Mouse (Mus musculus): ENCODE measurements at regions not wholly inside any gene's neighbourhood (a gene's known extent, or its start where the extent isn't known, plus 50 kb on each side); places are given as distances from the start of the nearest gene placed in this dataset.

DNA sequence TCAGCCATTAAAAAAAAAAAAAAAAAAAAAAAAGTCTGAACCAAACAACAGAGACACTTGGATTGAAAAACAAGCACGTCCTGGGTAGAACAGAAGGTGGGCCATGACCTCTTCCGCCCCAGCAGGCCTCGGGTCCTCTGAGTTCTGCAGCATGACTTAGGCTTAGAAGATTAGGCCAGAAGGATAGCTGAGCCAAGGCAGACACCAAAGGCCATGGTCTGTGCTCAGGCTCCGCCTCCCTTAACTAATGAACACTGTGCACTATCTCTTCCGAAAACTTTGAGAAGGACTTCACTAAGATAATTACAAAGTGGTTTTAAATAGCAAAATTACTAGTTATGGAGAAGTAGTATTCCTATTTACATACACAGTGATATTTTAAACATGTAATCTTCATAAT is 97.8 kb downstream of the Gm10604 start:
- no peak for TF ChIP-seq CTCF (IDR thresholded peaks at IDR 0.05; ENCODE audit: low read depth)
- no peak for TF ChIP-seq EP300 (IDR thresholded peaks at IDR 0.05; ENCODE audit: low read depth)
- ATAC-seq (ENCODE audit: insufficient read depth), result no peak
- H3K27ac ChIP-seq, result no peak overlapping the region
- H3K4me3 ChIP-seq (ENCODE audit: insufficient read depth in 1 of 2, low read depth in 2 of 2, low read length in 2 of 2), result no peak overlapping the region
- WGBS (ENCODE audit: insufficient replicate concordance), result 46% methylated on average over 5 of the region's 5 CpGs
- H3K9me3 ChIP-seq (ENCODE audit: control insufficient read depth, low read length), result no peaks in the 10 kb centered on the region
- no peaks in the 10 kb centered on the region for H3K36me3 ChIP-seq (replicated peaks; ENCODE audit: control insufficient read depth, insufficient read depth, low read depth)
- peaks cover 2 to 9% of the 10 kb centered on the region in 2 experiments; a peak in 2 of 4 replicates for H3K4me1 ChIP-seq (replicated peaks; ENCODE audit: control insufficient read depth in 2 of 2, insufficient read depth in 2 of 2, low read length in 1 of 2)
- no peak overlapping the region for H3K4me2 ChIP-seq (ENCODE audit: low read depth)
- no peaks in the 10 kb centered on the region for H3K27me3 ChIP-seq (ENCODE audit: control insufficient read depth, insufficient read depth, low read length)
- no peak for DNase-seq (ENCODE audit: low read depth in 3 of 3, low spot score in 3 of 3)
- H3K9ac ChIP-seq (replicated peaks), result no peak overlapping the region

DNA sequence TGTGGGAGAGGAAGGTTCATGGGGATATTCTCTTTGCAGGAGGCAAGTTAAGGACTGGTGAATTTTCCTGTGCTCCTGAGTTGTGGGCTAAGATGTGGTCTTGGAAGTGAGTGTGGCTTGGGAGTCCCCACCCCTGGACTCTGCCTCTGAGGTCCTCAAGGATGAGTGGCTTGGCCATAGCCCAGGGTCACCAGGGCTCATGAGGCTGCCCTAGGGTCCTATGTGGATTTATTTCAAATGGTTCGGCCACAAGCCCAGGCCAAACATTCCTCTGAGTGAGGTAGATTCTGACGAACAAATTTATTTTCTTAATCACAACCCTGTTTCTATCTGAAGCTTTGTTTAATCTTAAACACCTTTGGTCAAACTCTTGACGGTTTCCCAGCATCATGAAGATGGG is 98.4 kb downstream of the Gm10604 start:
- no peak for DNase-seq (ENCODE audit: low read depth in 3 of 3, low spot score in 3 of 3)
- WGBS (ENCODE audit: insufficient replicate concordance), result 58% methylated on average over 3 of the region's 3 CpGs
- H3K9ac ChIP-seq (replicated peaks), result no peak overlapping the region
- H3K36me3 ChIP-seq (replicated peaks; ENCODE audit: control insufficient read depth, insufficient read depth, low read depth), result no peaks in the 10 kb centered on the region
- no peaks in the 10 kb centered on the region for H3K9me3 ChIP-seq (ENCODE audit: control insufficient read depth, low read length)
- no peak for ATAC-seq (ENCODE audit: insufficient read depth)
- TF ChIP-seq EP300 (IDR thresholded peaks at IDR 0.05; ENCODE audit: low read depth), result no peak
- no peak for TF ChIP-seq CTCF (IDR thresholded peaks at IDR 0.05; ENCODE audit: low read depth)
- H3K4me3 ChIP-seq (ENCODE audit: insufficient read depth in 1 of 2, low read depth in 2 of 2, low read length in 2 of 2), result no peak overlapping the region
- peaks cover 2 to 15% of the 10 kb centered on the region in 2 experiments; a peak in 2 of 4 replicates for H3K4me1 ChIP-seq (replicated peaks; ENCODE audit: control insufficient read depth in 2 of 2, insufficient read depth in 2 of 2, low read length in 1 of 2)
- H3K27ac ChIP-seq, result no peak overlapping the region
- H3K4me2 ChIP-seq (ENCODE audit: low read depth), result no peak overlapping the region
- no peaks in the 10 kb centered on the region for H3K27me3 ChIP-seq (ENCODE audit: control insufficient read depth, insufficient read depth, low read length)

DNA sequence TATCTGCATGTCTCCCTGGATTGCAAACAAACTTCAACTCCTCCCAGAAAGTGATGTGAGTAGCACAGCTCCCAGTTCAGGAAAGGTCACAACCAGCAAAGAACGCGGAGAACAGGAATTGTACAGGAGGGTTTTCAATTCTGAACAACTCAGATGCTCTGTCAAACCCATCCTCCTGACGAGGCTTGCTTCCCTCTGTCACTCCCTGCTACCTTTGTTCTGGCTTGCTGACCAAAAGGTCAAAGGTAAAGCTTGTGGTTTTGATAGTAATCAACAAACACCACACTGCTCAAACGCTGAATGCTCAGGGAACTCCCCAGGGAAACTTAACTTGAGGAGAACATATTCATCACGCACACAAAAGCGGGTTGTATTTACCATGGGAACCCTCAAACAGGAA is 102.4 kb downstream of the Gm10604 start:
- peaks cover 2 to 21% of the 10 kb centered on the region in 2 experiments; a peak in 2 of 4 replicates for H3K4me1 ChIP-seq (replicated peaks; ENCODE audit: control insufficient read depth in 2 of 2, insufficient read depth in 2 of 2, low read length in 1 of 2)
- whole genome bisulfite sequencing (ENCODE audit: insufficient replicate concordance), result 55% methylated on average over 6 of the region's 6 CpGs
- DNase-seq (ENCODE audit: low read depth in 3 of 3, low spot score in 3 of 3) (no peak), ATAC-seq (ENCODE audit: insufficient read depth) (no peak)
- no peak overlapping the region for H3K4me3 ChIP-seq (ENCODE audit: insufficient read depth in 1 of 2, low read depth in 2 of 2, low read length in 2 of 2)
- no peak overlapping the region for H3K27ac ChIP-seq
- TF ChIP-seq EP300 (IDR thresholded peaks at IDR 0.05; ENCODE audit: low read depth) (no peak), CTCF (IDR thresholded peaks at IDR 0.05; ENCODE audit: low read depth) (no peak)
- H3K36me3 ChIP-seq (replicated peaks; ENCODE audit: control insufficient read depth, insufficient read depth, low read depth), result no peaks in the 10 kb centered on the region
- H3K4me2 ChIP-seq (ENCODE audit: low read depth), result no peak overlapping the region
- no peaks in the 10 kb centered on the region for H3K9me3 ChIP-seq (ENCODE audit: control insufficient read depth, low read length)
- H3K27me3 ChIP-seq (ENCODE audit: control insufficient read depth, insufficient read depth, low read length), result no peaks in the 10 kb centered on the region
- H3K9ac ChIP-seq (replicated peaks), result no peak overlapping the region

DNA sequence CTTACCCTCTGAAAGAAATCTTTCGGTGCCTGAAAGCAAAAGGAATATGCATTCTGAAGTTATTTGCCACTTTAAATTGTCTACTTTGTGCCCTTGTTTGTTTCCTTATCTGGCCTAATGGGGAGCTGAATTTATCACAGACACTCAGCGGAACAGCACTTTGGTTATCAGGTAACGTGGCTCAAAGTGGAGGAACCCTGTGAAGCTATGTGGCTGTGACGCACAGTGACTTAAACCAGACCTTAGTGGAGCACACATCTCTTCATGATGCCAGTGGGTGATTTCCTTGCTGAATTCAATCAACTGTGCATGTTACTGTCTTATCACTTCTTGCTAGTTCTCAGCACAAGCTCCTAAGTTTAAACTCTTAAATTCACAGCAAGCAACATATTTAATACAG is 103.1 kb downstream of the Gm10604 start:
- Histone ChIP-seq H3K27ac (no peak overlapping the region), H3K4me2 (ENCODE audit: low read depth) (no peak overlapping the region), H3K9me3 (ENCODE audit: control insufficient read depth, low read length) (no peaks in the 10 kb centered on the region), H3K36me3 (replicated peaks; ENCODE audit: control insufficient read depth, insufficient read depth, low read depth) (no peaks in the 10 kb centered on the region), H3K4me3 (ENCODE audit: insufficient read depth in 1 of 2, low read depth in 2 of 2, low read length in 2 of 2) (no peak overlapping the region), H3K27me3 (ENCODE audit: control insufficient read depth, insufficient read depth, low read length) (no peaks in the 10 kb centered on the region), H3K9ac (replicated peaks) (no peak overlapping the region), H3K4me1 (replicated peaks; ENCODE audit: control insufficient read depth in 2 of 2, insufficient read depth in 2 of 2, low read length in 1 of 2) (peaks cover 2 to 21% of the 10 kb centered on the region in 2 experiments; a peak in 2 of 4 replicates)
- ATAC-seq (ENCODE audit: insufficient read depth) (no peak), DNase-seq (ENCODE audit: low read depth in 3 of 3, low spot score in 3 of 3) (no peak)
- 27% methylated on average over 4 of the region's 4 CpGs for WGBS (ENCODE audit: insufficient replicate concordance)
- no peak for TF ChIP-seq CTCF (IDR thresholded peaks at IDR 0.05; ENCODE audit: low read depth)
- no peak for TF ChIP-seq EP300 (IDR thresholded peaks at IDR 0.05; ENCODE audit: low read depth)

DNA sequence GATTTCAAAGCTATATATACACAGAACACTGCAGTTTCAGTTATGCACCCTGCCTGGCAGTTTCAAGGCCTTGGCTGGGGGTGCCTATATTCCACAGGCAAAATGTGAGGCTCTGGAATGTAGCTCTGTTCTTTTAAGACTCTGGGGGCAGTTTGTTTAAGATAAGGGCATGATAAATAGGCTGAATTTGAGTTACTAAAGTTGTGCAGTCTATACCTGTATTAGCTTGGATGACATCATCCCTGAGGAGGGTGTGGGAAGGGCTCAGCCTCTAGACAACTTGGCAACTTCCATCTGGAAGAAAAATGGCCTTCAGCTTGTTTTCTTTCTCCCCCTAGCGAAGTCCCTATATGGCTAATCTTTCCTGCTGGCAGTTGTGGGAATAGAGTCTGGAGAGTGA is 105.1 kb downstream of the Gm10604 start:
- ATAC-seq (ENCODE audit: insufficient read depth), result no peak
- H3K9ac ChIP-seq (replicated peaks), result no peak overlapping the region
- no peak overlapping the region for H3K4me3 ChIP-seq (ENCODE audit: insufficient read depth in 1 of 2, low read depth in 2 of 2, low read length in 2 of 2)
- H3K4me1 ChIP-seq (replicated peaks; ENCODE audit: control insufficient read depth in 2 of 2, insufficient read depth in 2 of 2, low read length in 1 of 2), result peaks cover 2 to 21% of the 10 kb centered on the region in 2 experiments; a peak in 2 of 4 replicates
- no peak for DNase-seq (ENCODE audit: low read depth in 3 of 3, low spot score in 3 of 3)
- H3K4me2 ChIP-seq (ENCODE audit: low read depth), result no peak overlapping the region
- no peaks in the 10 kb centered on the region for H3K27me3 ChIP-seq (ENCODE audit: control insufficient read depth, insufficient read depth, low read length)
- no peaks in the 10 kb centered on the region for H3K9me3 ChIP-seq (ENCODE audit: control insufficient read depth, low read length)
- no peaks in the 10 kb centered on the region for H3K36me3 ChIP-seq (replicated peaks; ENCODE audit: control insufficient read depth, insufficient read depth, low read depth)
- TF ChIP-seq EP300 (IDR thresholded peaks at IDR 0.05; ENCODE audit: low read depth) (no peak), CTCF (IDR thresholded peaks at IDR 0.05; ENCODE audit: low read depth) (no peak)
- whole genome bisulfite sequencing (ENCODE audit: insufficient replicate concordance), result 67% methylated on average over 1 of the region's 1 CpGs
- no peak overlapping the region for H3K27ac ChIP-seq
